Mouse (Mus musculus): ENCODE data around the gene Mmel1.

GRCm38 (mm10) chr4:154936542-154937255 is 67.3 kb downstream of the Mmel1 start:
- TF ChIP-seq POLR2A (IDR thresholded peaks at IDR 0.05; ENCODE audit: borderline replicate concordance, low read depth, low read length), result no peak
- TF ChIP-seq CTCF (IDR thresholded peaks at IDR 0.05; ENCODE audit: low read depth, low read length), result no peak

Data from bone marrow macrophage, adult 2 months (primary cell).